Mouse (Mus musculus): ENCODE data around the gene Rpl36a.
"Not testable (repeated sequence)": the region's sequence is repeated elsewhere in the genome, so short reads cannot be mapped to it uniquely, and the experiment has no call there.

Gene Rpl36a

GRCm38 (mm10) chrX:134585103-134586002 lies at the start of gene Rpl36a:
TSS of gene Rpl36a (plus strand) at chrX:134585654.
- DNase-seq (ENCODE audit: low spot score in 2 of 2), result peak; percentile 82 to 89

- DNase-seq (ENCODE audit: low spot score in 2 of 2), result not testable (repeated sequence)
These were observed 45.7 kb upstream of the Rpl36a start for GRCm38 (mm10) chrX:134539795-134540194.

- DNase-seq (ENCODE audit: low spot score in 2 of 2), result peak in 1 of 2 experiments; percentile 0
These were observed 44.9 kb upstream of the Rpl36a start for GRCm38 (mm10) chrX:134540414-134541135.

GRCm38 (mm10) chrX:134541145-134541954 lies 44.1 kb upstream of the Rpl36a start, which contains the start of gene Timm8a1:
TSS of gene Timm8a1 (minus strand) at chrX:134541865.
- DNase-seq (ENCODE audit: low spot score in 2 of 2), result peak; percentile 36 to 48

GRCm38 (mm10) chrX:134541955-134542308 lies 43.5 kb upstream of the Rpl36a start:
- DNase-seq (ENCODE audit: low spot score in 2 of 2), result no peak

GRCm38 (mm10) chrX:134547330-134547729 lies 38.1 kb upstream of the Rpl36a start:
- DNase-seq (ENCODE audit: low spot score in 2 of 2), result no peak

GRCm38 (mm10) chrX:134550903-134551302 lies 34.6 kb upstream of the Rpl36a start:
- DNase-seq (ENCODE audit: low spot score in 2 of 2), result no peak

GRCm38 (mm10) chrX:134553326-134553725 lies 32.1 kb upstream of the Rpl36a start:
- no peak for DNase-seq (ENCODE audit: low spot score in 2 of 2)

GRCm38 (mm10) chrX:134554425-134554824 lies 31.0 kb upstream of the Rpl36a start:
- DNase-seq (ENCODE audit: low spot score in 2 of 2), result no peak

GRCm38 (mm10) chrX:134564326-134564725 lies 21.1 kb upstream of the Rpl36a start:
- DNase-seq (ENCODE audit: low spot score in 2 of 2), result no peak

GRCm38 (mm10) chrX:134566536-134567222 lies 18.8 kb upstream of the Rpl36a start:
- DNase-seq (ENCODE audit: low spot score in 2 of 2), result no peak

GRCm38 (mm10) chrX:134577896-134578295 lies 7.6 kb upstream of the Rpl36a start:
- no peak for DNase-seq (ENCODE audit: low spot score in 2 of 2)

GRCm38 (mm10) chrX:134580528-134581305 lies 4.7 kb upstream of the Rpl36a start:
- DNase-seq (ENCODE audit: low spot score in 2 of 2), result no peak

GRCm38 (mm10) chrX:134582270-134582669 lies 3.2 kb upstream of the Rpl36a start:
- DNase-seq (ENCODE audit: low spot score in 2 of 2), result no peak

GRCm38 (mm10) chrX:134582888-134583669 lies 2.4 kb upstream of the Rpl36a start, which contains the start of gene Btk:
TSS of gene Btk (minus strand) at chrX:134583570.
- no peak for DNase-seq (ENCODE audit: low spot score in 2 of 2)

GRCm38 (mm10) chrX:134586447-134586846 lies 993 bp downstream of the Rpl36a start:
- DNase-seq (ENCODE audit: low spot score in 2 of 2), result no peak

- DNase-seq (ENCODE audit: low spot score in 2 of 2), result no peak
These were observed 2.8 kb downstream of the Rpl36a start for GRCm38 (mm10) chrX:134588261-134588660.

- no peak for DNase-seq (ENCODE audit: low spot score in 2 of 2)
These were observed 3.5 kb downstream of the Rpl36a start for GRCm38 (mm10) chrX:134588997-134589396.

- no peak for DNase-seq (ENCODE audit: low spot score in 2 of 2)
These were observed 4.4 kb downstream of the Rpl36a start for GRCm38 (mm10) chrX:134589836-134590235.
